Comparison of ENCODE assay signal across 34 mouse cellular contexts in the genomic region with DNA sequence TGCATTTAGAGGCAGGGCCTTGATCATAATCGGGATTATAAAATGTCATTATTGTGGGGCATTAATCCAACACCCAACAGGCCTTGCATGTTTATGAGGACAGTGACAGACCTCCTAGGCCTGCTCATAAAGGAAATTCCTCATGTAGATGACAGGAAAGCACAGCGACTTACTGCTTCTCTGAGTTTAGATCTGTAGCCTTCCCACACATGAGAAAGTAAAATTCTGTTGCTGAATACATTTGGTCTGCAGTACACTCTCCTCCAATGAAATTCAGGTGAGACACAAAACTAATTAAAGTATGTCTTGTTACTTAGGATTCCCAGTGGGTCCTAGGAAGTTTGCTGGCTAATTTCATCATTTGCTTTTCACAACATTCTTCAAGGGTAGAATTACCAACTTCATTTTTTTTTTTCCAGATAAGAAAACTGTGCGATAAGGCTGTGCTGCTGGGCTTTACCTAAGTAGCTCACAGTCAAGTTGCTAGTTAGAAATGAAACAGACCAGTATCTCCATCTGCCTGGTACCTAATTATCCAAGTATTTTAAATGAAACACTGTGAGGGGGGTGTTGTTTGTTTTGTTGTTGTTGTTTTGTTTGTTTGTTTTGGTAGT.
"Had no signal": no experiment of that assay in that cellular context is flagged by ENCODE, and none has a peak within 500 bp of the region (broad histone marks: within the 10 kb centered on the region; RNA-seq: fewer than 3 reads in every experiment).

No protein-coding gene starts in this region.

- H3K9ac ChIP-seq: heart, embryonic 12.5 days; heart, embryonic 13.5 days; heart, embryonic 15.5 days; hindbrain, embryonic 12.5 days; hindbrain, embryonic 13.5 days; hindbrain, embryonic 14.5 days; hindbrain, embryonic 15.5 days; intestine, embryonic 15.5 days; kidney, embryonic 15.5 days had no signal

- H3K9me3 ChIP-seq: heart, embryonic 12.5 days; heart, embryonic 13.5 days; heart, embryonic 15.5 days; hindbrain, embryonic 10.5 days; hindbrain, embryonic 12.5 days; hindbrain, embryonic 13.5 days; hindbrain, embryonic 15.5 days; intestine, embryonic 15.5 days; kidney, embryonic 15.5 days had no signal

- DNase-seq: heart, postnatal 10 days; heart, postnatal 14 days; heart, postnatal 36 days; heart, postnatal 4 days; kidney, adult 11 months; kidney, adult 18-20 months; kidney, adult 2 months; kidney, adult 8-10 months; kidney, adult 9 months; kidney, postnatal 10 days; kidney, postnatal 14 days; kidney, postnatal 25 days; kidney, postnatal 36 days; kidney, postnatal 4 days; layer of hippocampus, adult 9-11 months; layer of hippocampus, postnatal 36 days had no signal

- H3K4me1 ChIP-seq: heart, embryonic 12.5 days; heart, embryonic 13.5 days; heart, embryonic 15.5 days; hindbrain, embryonic 15.5 days; intestine, embryonic 15.5 days; kidney, embryonic 15.5 days had no signal

- ATAC-seq: hindbrain, embryonic 16.5 days; hindbrain, postnatal 0 days; inflammation-experienced regulatory T-cells, adult 6 months; intestine, embryonic 15.5 days; intestine, embryonic 16.5 days; intestine, postnatal 0 days had no signal

- H3K4me3 ChIP-seq: heart, embryonic 12.5 days; heart, embryonic 13.5 days; heart, embryonic 15.5 days; hindbrain, embryonic 10.5 days; hindbrain, embryonic 12.5 days; hindbrain, embryonic 13.5 days; hindbrain, embryonic 15.5 days; intestine, embryonic 15.5 days; kidney, embryonic 15.5 days; layer of hippocampus, adult 2 months; left cerebral cortex, adult 2 months had no signal

- H3K36me3 ChIP-seq: heart, embryonic 12.5 days; heart, embryonic 13.5 days; heart, embryonic 15.5 days; hindbrain, embryonic 10.5 days; hindbrain, embryonic 12.5 days; hindbrain, embryonic 13.5 days; hindbrain, embryonic 15.5 days; intestine, embryonic 15.5 days; kidney, embryonic 15.5 days had no signal

- H3K27ac ChIP-seq: heart, embryonic 13.5 days; heart, embryonic 15.5 days; hindbrain, embryonic 12.5 days; hindbrain, embryonic 13.5 days; hindbrain, embryonic 14.5 days; hindbrain, embryonic 15.5 days; hindbrain, postnatal 0 days; intestine, embryonic 15.5 days; kidney, embryonic 15.5 days; kidney, postnatal 0 days; layer of hippocampus, adult 2 months; left cerebral cortex, adult 2 months had no signal

- H3K27me3 ChIP-seq: heart, embryonic 12.5 days; heart, embryonic 13.5 days; heart, embryonic 15.5 days; hindbrain, embryonic 12.5 days; hindbrain, embryonic 13.5 days; hindbrain, embryonic 15.5 days; intestine, embryonic 15.5 days; kidney, embryonic 15.5 days had no signal
